Mouse (Mus musculus): ENCODE data around the gene Ap2s1.
A peak's percentile ranks its signal among the peaks of the same experiment; 100 is the strongest.

- no peak for TF ChIP-seq CHD2 (IDR thresholded peaks at IDR 0.05; ENCODE audit: low read depth, low read length)
- TF ChIP-seq ZC3H11A (IDR thresholded peaks at IDR 0.05; ENCODE audit: borderline replicate concordance, low read depth, low read length) = peak; percentile 68
- TF ChIP-seq ZNF384 (IDR thresholded peaks at IDR 0.05; ENCODE audit: low read depth, low read length) = peak; percentile 88
These were observed 7.9 kb downstream of the Ap2s1 start for GRCm38 (mm10) chr7:16746093-16746492.
